Mouse (Mus musculus) splenic B cell, adult 2 months (primary cell): ENCODE measurements around the gene Umad1.

Experiments
- DNase-seq: peaks from one replicate; pipeline ENCODE4 v3.0.0-alpha.2; 2011; ENCODE audit warnings: low read depth, low spot score
- H3K27me3 ChIP-seq: 2 replicates; pipeline ENCODE4 v1.6.1; 2012; ENCODE audit warnings: mild to moderate bottlenecking, low read length, moderate library complexity, mixed read lengths; ENCODE audit not compliant: control insufficient read depth, poor library complexity, insufficient read depth, severe bottlenecking
- H3K36me3 ChIP-seq: 2 replicates; pipeline ENCODE4 v1.6.1; 2012; ENCODE audit warnings: mild to moderate bottlenecking, low read length, moderate library complexity, mixed read lengths; ENCODE audit not compliant: control insufficient read depth, poor library complexity, insufficient read depth, severe bottlenecking

Umad1 gene

GRCm38 (mm10) chr6:8437937-8438336, 178.8 kb downstream of the Umad1 start:
- no peaks in the 10 kb centered on the region for H3K36me3 ChIP-seq
- no peaks in the 10 kb centered on the region for H3K27me3 ChIP-seq
- DNase-seq: no peak

GRCm38 (mm10) chr6:8441814-8442213, 182.7 kb downstream of the Umad1 start:
- no peaks in the 10 kb centered on the region for H3K36me3 ChIP-seq
- DNase-seq: no peak
- no peaks in the 10 kb centered on the region for H3K27me3 ChIP-seq

GRCm38 (mm10) chr6:8446786-8447185, 187.7 kb downstream of the Umad1 start:
- H3K27me3 ChIP-seq: no peaks in the 10 kb centered on the region
- DNase-seq: no peak
- H3K36me3 ChIP-seq: no peaks in the 10 kb centered on the region

- H3K36me3 ChIP-seq: no peaks in the 10 kb centered on the region
- DNase-seq: no peak
- no peaks in the 10 kb centered on the region for H3K27me3 ChIP-seq
Measured at GRCm38 (mm10) chr6:8455599-8455998, 196.5 kb downstream of the Umad1 start.

- DNase-seq: no peak
- H3K36me3 ChIP-seq: no peaks in the 10 kb centered on the region
- H3K27me3 ChIP-seq: no peaks in the 10 kb centered on the region
Measured at GRCm38 (mm10) chr6:8458596-8458995, 199.5 kb downstream of the Umad1 start.

- no peaks in the 10 kb centered on the region for H3K36me3 ChIP-seq
- no peak for DNase-seq
- H3K27me3 ChIP-seq: no peaks in the 10 kb centered on the region
Measured at GRCm38 (mm10) chr6:8462447-8462846, 203.4 kb downstream of the Umad1 start.

GRCm38 (mm10) chr6:8465388-8465787, 206.3 kb downstream of the Umad1 start:
- Histone ChIP-seq H3K36me3 (no peaks in the 10 kb centered on the region), H3K27me3 (no peaks in the 10 kb centered on the region)
- DNase-seq: peak; percentile 33

GRCm38 (mm10) chr6:8465985-8466384, 206.9 kb downstream of the Umad1 start:
- no peak for DNase-seq
- no peaks in the 10 kb centered on the region for H3K27me3 ChIP-seq
- no peaks in the 10 kb centered on the region for H3K36me3 ChIP-seq

- Histone ChIP-seq H3K36me3 (no peaks in the 10 kb centered on the region), H3K27me3 (no peaks in the 10 kb centered on the region)
- DNase-seq: no peak
Measured at GRCm38 (mm10) chr6:8467667-8468337, 208.7 kb downstream of the Umad1 start.

GRCm38 (mm10) chr6:8469918-8470317, 210.8 kb downstream of the Umad1 start:
- no peak for DNase-seq
- Histone ChIP-seq H3K27me3 (no peaks in the 10 kb centered on the region), H3K36me3 (no peaks in the 10 kb centered on the region)

GRCm38 (mm10) chr6:8472125-8472524, 213.0 kb downstream of the Umad1 start:
- Histone ChIP-seq H3K27me3 (no peaks in the 10 kb centered on the region), H3K36me3 (no peaks in the 10 kb centered on the region)
- no peak for DNase-seq

- no peaks in the 10 kb centered on the region for H3K27me3 ChIP-seq
- no peaks in the 10 kb centered on the region for H3K36me3 ChIP-seq
- DNase-seq: no peak
Measured at GRCm38 (mm10) chr6:8472915-8473314, 213.8 kb downstream of the Umad1 start.

- no peaks in the 10 kb centered on the region for H3K36me3 ChIP-seq
- H3K27me3 ChIP-seq: no peaks in the 10 kb centered on the region
- no peak for DNase-seq
Measured at GRCm38 (mm10) chr6:8473498-8473897, 214.4 kb downstream of the Umad1 start.

- DNase-seq: no peak
- Histone ChIP-seq H3K27me3 (no peaks in the 10 kb centered on the region), H3K36me3 (no peaks in the 10 kb centered on the region)
Measured at GRCm38 (mm10) chr6:8474316-8474715, 215.2 kb downstream of the Umad1 start.

GRCm38 (mm10) chr6:8474820-8475219, 215.7 kb downstream of the Umad1 start:
- H3K36me3 ChIP-seq: no peaks in the 10 kb centered on the region
- no peak for DNase-seq
- no peaks in the 10 kb centered on the region for H3K27me3 ChIP-seq

GRCm38 (mm10) chr6:8479176-8479575, 220.1 kb downstream of the Umad1 start:
- Histone ChIP-seq H3K36me3 (no peaks in the 10 kb centered on the region), H3K27me3 (no peaks in the 10 kb centered on the region)
- DNase-seq: no peak
